Mouse (Mus musculus): ENCODE measurements around the gene Kif3c. TPM values are rescaled to one million over a fixed set of nuclear protein-coding genes. Genes with fewer than 3 reads are reported as not detected.

Gene Kif3c
- polyA plus RNA-seq, 1 experiment from 2014 or later: 8.5 TPM

DNA sequence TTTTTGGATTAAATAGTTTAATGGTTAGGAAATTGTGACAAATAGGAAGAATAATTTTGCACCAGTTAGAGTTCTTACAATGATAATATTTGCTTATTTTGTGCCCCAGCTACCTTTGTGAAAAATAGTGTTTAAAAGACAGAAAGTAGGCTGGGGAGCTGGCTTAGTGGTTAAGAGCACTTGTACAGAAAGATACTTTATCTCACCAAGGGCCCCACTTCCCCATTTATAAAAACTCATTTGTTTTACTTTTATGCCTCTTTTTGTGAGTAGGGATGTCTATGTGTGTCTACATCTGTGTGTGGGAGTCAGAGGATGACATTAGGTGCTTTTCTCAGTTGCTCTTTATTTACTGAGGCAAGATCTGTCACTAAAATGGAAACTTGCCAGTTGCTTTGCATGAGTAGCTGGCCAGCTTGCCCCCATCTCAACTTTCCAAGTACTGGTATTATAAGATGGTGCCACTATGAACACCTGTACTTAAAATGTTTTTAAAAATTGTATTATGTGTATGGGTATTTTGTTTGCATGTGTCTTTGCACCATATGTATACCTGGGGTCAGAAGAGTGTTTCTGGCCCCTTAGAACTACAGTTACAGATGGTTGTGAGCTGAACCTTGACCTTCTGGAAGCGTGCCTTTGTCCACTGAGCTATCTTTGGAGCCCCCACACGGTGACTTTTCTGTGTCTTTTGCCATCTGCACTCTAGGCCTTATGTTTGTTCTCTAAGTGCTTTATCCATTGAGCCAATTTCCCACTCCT, 64.9 kb downstream of the Kif3c start:
- WGBS: 81% methylated on average over 2 of the region's 2 CpGs
- DNase-seq (ENCODE audit: low spot score): no peak
- Histone ChIP-seq H3K36me3 (0 out of 2 replicates have a peak, but pooled peaks cover 12% of the 10 kb centered on the region), H3K27ac (no peak overlapping the region), H3K4me1 (peaks cover 11% of the 10 kb centered on the region; the same call in 1 of the 2 replicates), H3K4me3 (no peak overlapping the region), H3K9me3 (no peaks in the 10 kb centered on the region), H3K27me3 (ENCODE audit: insufficient read depth, poor library complexity, severe bottlenecking) (no peaks in the 10 kb centered on the region)

DNA sequence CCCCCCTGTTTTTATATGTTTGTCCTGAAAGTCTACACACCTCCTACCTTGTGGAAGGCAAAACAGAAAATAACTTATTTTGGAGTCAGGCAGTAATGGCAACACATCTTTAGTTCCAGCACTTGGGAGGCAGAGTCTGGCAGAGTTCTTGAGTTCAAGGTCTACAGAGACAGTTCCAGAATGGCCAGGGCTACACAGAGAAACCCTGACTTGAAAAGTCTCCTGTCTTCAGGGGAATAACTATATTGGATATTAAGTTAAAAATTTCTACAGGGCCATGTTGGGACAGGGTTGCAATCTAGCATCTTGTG, 65.5 kb downstream of the Kif3c start:
- Histone ChIP-seq H3K27ac (no peak overlapping the region), H3K9me3 (no peaks in the 10 kb centered on the region), H3K36me3 (0 out of 2 replicates have a peak, but pooled peaks cover 12% of the 10 kb centered on the region), H3K4me1 (peaks cover 6% of the 10 kb centered on the region; the same call in 1 of the 2 replicates), H3K27me3 (ENCODE audit: insufficient read depth, poor library complexity, severe bottlenecking) (no peaks in the 10 kb centered on the region), H3K4me3 (no peak overlapping the region)
- DNase-seq (ENCODE audit: low spot score): no peak

DNA sequence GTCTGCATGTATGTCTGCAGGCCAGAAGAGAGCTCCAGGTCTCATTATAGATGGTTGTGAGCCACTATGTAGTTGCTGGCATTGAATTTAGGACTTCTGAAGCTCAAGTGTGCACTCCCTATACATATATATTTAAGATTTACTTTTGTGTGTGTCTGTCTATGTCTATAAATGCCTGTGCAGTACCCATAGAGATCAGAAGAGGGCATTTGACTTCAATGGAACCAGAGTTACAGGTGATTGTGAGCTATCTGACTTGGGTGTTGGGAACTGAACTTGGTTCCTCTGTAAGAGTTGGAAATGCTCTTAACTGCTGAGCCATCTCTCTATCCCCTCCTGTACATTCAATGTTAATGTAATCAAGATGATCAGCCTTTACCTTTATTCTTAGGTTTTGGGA, 66.1 kb downstream of the Kif3c start:
- H3K27me3 ChIP-seq (ENCODE audit: insufficient read depth, poor library complexity, severe bottlenecking): no peaks in the 10 kb centered on the region
- no peaks in the 10 kb centered on the region for H3K9me3 ChIP-seq
- H3K36me3 ChIP-seq: 0 out of 2 replicates have a peak, but pooled peaks cover 12% of the 10 kb centered on the region
- H3K27ac ChIP-seq: no peak overlapping the region
- H3K4me1 ChIP-seq: 0 out of 2 replicates have a peak, but pooled peaks cover 3% of the 10 kb centered on the region
- DNase-seq (ENCODE audit: low spot score): no peak
- no peak overlapping the region for H3K4me3 ChIP-seq

DNA sequence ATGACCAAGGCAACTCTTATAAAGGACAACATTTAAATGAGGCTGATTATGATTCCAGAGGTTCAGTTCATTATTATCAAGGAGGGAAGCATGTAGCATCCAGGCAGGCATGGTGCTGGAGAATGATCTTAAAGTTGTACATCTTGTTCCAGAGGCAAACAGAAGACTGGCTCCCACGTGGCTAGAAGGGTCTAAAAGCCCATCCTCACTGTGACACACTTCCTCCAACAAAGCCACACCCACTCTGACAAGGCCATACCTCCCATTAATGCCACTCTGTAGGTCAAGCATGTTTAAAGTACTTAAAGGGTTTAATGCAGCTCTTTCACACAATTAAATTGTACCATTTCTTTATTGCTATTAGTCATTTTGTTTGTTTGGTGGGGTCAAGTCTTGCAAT, 68.8 kb downstream of the Kif3c start:
- Histone ChIP-seq H3K4me1 (no peaks in the 10 kb centered on the region), H3K36me3 (peaks cover 18% of the 10 kb centered on the region; the same call in 1 of the 2 replicates), H3K27me3 (ENCODE audit: insufficient read depth, poor library complexity, severe bottlenecking) (no peaks in the 10 kb centered on the region), H3K27ac (no peak overlapping the region), H3K4me3 (no peak overlapping the region), H3K9me3 (no peaks in the 10 kb centered on the region)
- DNase-seq (ENCODE audit: low spot score): no peak
- 79% methylated on average over 1 of the region's 1 CpGs for WGBS

DNA sequence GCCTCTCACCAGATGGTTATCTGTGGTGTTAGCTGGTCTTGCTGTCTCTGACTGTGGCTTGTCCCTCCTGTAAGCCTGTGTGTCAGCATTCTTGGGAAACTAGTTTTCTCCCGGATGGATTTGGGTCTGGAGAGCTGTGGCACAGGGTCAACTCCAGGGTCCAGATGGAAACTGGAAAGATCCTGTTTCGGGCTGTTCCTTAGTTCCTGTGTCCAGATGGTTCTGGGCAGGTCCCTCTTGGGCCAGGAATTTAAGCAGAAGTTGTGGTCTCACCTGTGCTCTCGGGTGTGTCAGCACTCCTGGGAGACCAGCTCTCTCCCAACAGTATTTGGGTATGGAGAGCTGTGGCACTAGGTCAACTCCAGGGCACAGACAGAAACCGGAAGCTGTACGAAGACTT, 71.5 kb downstream of the Kif3c start:
- no peak for DNase-seq (ENCODE audit: low spot score)
- 89% methylated on average over 5 of the region's 5 CpGs for WGBS
- peaks cover 17% of the 10 kb centered on the region; the same call in 1 of the 2 replicates for H3K36me3 ChIP-seq
- no peaks in the 10 kb centered on the region for H3K9me3 ChIP-seq
- H3K4me3 ChIP-seq: no peak overlapping the region
- no peak overlapping the region for H3K27ac ChIP-seq
- H3K4me1 ChIP-seq: no peaks in the 10 kb centered on the region
- no peaks in the 10 kb centered on the region for H3K27me3 ChIP-seq (ENCODE audit: insufficient read depth, poor library complexity, severe bottlenecking)

DNA sequence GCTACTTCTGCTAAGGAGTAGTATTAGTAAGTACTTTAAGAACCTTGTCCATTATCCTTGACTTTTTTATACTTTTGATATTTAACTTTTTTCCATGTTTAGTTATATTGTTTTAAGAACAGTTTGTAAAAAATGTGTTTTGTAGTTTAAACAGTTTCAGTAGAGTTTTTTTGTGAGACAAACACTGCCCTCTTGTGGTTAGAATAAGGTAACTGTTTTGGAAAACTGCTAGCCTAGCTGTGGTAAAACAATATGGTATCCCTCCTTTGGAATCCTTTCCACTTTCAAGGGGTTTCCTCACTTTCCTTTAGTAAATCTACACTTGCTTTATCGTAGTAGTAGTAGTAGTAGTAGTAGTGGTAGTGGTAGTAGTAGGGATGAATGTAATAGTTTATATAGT, 72.9 kb downstream of the Kif3c start:
- no peak overlapping the region for H3K4me3 ChIP-seq
- H3K36me3 ChIP-seq: peaks cover 15% of the 10 kb centered on the region; the same call in 1 of the 2 replicates
- no peaks in the 10 kb centered on the region for H3K9me3 ChIP-seq
- WGBS: 94% methylated on average over 1 of the region's 1 CpGs
- DNase-seq (ENCODE audit: low spot score): no peak
- H3K27ac ChIP-seq: no peak overlapping the region
- no peaks in the 10 kb centered on the region for H3K27me3 ChIP-seq (ENCODE audit: insufficient read depth, poor library complexity, severe bottlenecking)
- no peaks in the 10 kb centered on the region for H3K4me1 ChIP-seq

DNA sequence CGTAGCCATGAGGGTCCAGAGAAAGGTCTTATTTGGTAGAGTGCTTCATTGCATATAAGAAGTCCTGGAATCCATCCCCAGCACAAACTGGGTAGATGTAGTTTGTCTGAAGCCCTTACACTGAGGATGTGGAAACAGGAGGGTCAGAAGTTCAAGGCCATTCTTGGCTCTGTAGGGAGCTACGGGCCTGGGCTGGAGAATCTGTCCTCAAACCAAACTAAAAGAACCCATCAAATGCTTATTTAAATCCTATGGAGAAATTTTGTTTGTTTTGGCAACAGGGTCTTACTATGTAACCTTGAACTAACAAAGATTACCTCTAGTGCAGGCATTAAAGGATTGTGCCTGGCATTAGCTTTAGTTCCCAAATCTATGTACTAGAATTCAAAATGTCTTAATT, 76.0 kb downstream of the Kif3c start:
- H3K4me3 ChIP-seq: no peak overlapping the region
- DNase-seq (ENCODE audit: low spot score): no peak
- 75% methylated on average over 2 of the region's 2 CpGs for WGBS
- H3K27me3 ChIP-seq (ENCODE audit: insufficient read depth, poor library complexity, severe bottlenecking): no peaks in the 10 kb centered on the region
- peaks cover 16% of the 10 kb centered on the region for H3K36me3 ChIP-seq
- no peaks in the 10 kb centered on the region for H3K9me3 ChIP-seq
- no peaks in the 10 kb centered on the region for H3K4me1 ChIP-seq
- H3K27ac ChIP-seq: no peak overlapping the region

DNA sequence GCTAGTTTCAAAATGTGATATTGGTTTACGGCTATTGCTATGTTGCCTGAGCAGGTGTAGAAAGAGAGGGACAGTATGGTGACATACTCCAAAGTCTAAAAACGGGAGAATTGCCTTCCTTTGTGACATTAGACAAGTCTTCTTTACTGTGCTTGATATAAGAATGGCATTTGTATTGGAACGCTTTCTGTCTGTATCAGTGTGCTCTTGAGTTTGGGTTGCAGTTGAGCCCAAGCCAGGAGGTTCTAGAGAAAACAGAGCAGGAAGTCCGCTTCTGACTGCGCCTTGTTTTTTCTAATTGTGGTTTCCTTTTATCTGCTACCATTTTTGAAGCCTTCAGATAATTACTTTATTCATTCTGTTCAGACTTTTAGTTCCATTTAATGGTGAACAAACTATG, 76.4 kb downstream of the Kif3c start:
- H3K4me1 ChIP-seq: no peaks in the 10 kb centered on the region
- peaks cover 15% of the 10 kb centered on the region for H3K36me3 ChIP-seq
- DNase-seq (ENCODE audit: low spot score): no peak
- H3K27ac ChIP-seq: no peak overlapping the region
- H3K27me3 ChIP-seq (ENCODE audit: insufficient read depth, poor library complexity, severe bottlenecking): no peaks in the 10 kb centered on the region
- WGBS: 85% methylated on average over 5 of the region's 5 CpGs
- no peaks in the 10 kb centered on the region for H3K9me3 ChIP-seq
- H3K4me3 ChIP-seq: no peak overlapping the region

DNA sequence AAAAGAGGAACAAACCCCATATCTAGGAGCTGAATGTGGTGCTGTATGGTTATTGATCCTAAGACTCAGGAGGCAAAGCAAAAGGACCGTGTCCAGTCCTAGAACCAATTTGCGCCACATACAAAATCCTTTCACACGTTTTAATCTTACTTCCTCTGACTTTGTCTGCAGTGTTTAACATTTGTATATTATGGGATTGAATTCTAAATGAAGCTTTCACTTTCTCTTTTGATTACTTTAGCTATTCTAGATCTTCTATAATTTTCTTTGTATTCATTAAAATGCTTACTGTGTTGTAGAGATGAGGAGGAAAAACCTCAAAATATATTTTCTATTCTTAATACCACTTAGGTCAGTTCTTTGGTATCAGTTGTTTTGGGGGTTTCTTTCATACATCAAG, 88.6 kb downstream of the Kif3c start:
- Histone ChIP-seq H3K36me3 (peaks cover 44% of the 10 kb centered on the region), H3K4me1 (no peaks in the 10 kb centered on the region)

More for the DNA sequence above, 88.6 kb downstream of the Kif3c start:
- WGBS: 94% methylated on average over 3 of the region's 3 CpGs
- H3K9me3 ChIP-seq: no peaks in the 10 kb centered on the region
- no peaks in the 10 kb centered on the region for H3K27me3 ChIP-seq (ENCODE audit: insufficient read depth, poor library complexity, severe bottlenecking)
- DNase-seq (ENCODE audit: low spot score): no peak
- no peak overlapping the region for H3K4me3 ChIP-seq
- no peak overlapping the region for H3K27ac ChIP-seq

Other genes starting within 250 kb of the Kif3c start
- gene Rab10, start 55.2 kb upstream of the Kif3c start, polyA plus RNA-seq (2016; fragmentation: Nextera tagmentation; extraction: Ambion mirVana): 72.3 and 87.7 TPM in 2 replicates
- gene Asxl2, start 61.7 kb downstream of the Kif3c start, polyA plus RNA-seq (2016; fragmentation: Nextera tagmentation; extraction: Ambion mirVana): 16.8 and 22.1 TPM in 2 replicates
- gene Dtnb, start 207.2 kb downstream of the Kif3c start, polyA plus RNA-seq (2016; fragmentation: Nextera tagmentation; extraction: Ambion mirVana): 20.3 and 28.7 TPM in 2 replicates

Data from heart, embryonic 10.5 days (tissue).